Mouse (Mus musculus) lung, embryonic 15.5 days (tissue): Measurements from ENCODE around the gene Kpna4. TPM values are rescaled to one million over a fixed set of nuclear protein-coding genes. Genes with fewer than 3 reads are reported as not detected.
A peak's percentile ranks its signal among the peaks of the same experiment; 100 is the strongest.
"Not testable (repeated sequence)": the region's sequence is repeated elsewhere in the genome, so short reads cannot be mapped to it uniquely, and the experiment has no call there.

Source experiments
- ATAC-seq: fragments of 200-750 bp; cut with Nextera tagmentation; 2 replicates; pipeline ENCODE4 v1.8.0; 2017; ENCODE audit warnings: moderate number of reproducible peaks, borderline replicate concordance; ENCODE audit not compliant: low FRiP score, low TSS enrichment; ENCODE audit errors: extremely low read depth
- H3K27ac ChIP-seq: fragments of 300-500 bp; sonication (generic); 2 replicates; pipeline ENCODE4 v1.5.1; 2015; ENCODE audit warnings: moderate library complexity, mild to moderate bottlenecking, inconsistent platforms
- H3K27me3 ChIP-seq: fragments of 300-500 bp; sonication (generic); 2 replicates; pipeline ENCODE4 v1.6.1; 2015; ENCODE audit warnings: inconsistent platforms
- H3K36me3 ChIP-seq: fragments of 300-500 bp; sonication (generic); 2 replicates; pipeline ENCODE4 v1.6.1; 2015; ENCODE audit warnings: inconsistent platforms
- H3K4me1 ChIP-seq: fragments of 300-500 bp; sonication (generic); 2 replicates; pipeline ENCODE4 v1.6.1; 2015; ENCODE audit warnings: inconsistent platforms
- H3K4me2 ChIP-seq: fragments of 300-500 bp; sonication (generic); 2 replicates; pipeline ENCODE4 v1.6.1; 2015; ENCODE audit warnings: inconsistent platforms, mild to moderate bottlenecking, moderate library complexity
- H3K4me3 ChIP-seq: fragments of 300-500 bp; sonication (generic); 2 replicates; pipeline ENCODE4 v1.5.1; 2015; ENCODE audit warnings: mild to moderate bottlenecking, inconsistent platforms
- H3K9ac ChIP-seq: fragments of 300-500 bp; sonication (generic); 2 replicates; pipeline ENCODE4 v1.6.1; 2015; ENCODE audit warnings: inconsistent platforms
- H3K9me3 ChIP-seq: fragments of 300-500 bp; sonication (generic); 2 replicates; pipeline ENCODE4 v1.6.1; 2016; ENCODE audit warnings: inconsistent platforms
- WGBS: fragments of 180-500 bp; shearing (Covaris S2); methylation state at CpG from one replicate; pipeline ENCODE4 v1.1.7; 2015; 5-methylcytosine and 5-hydroxymethylcytosine counted together
- polyA plus RNA-seq: library from polyadenylated mRNA; unstranded; fragments of >200 nt; fragmentation: Nextera tagmentation; extraction: Ambion mirVana; gene quantifications from 2 replicates; pipeline ENCODE4 v1.2.1, GENCODE M21; 2015

Kpna4 gene
- polyA plus RNA-seq, 1 experiment from 2014 or later: 35.1 TPM

GRCm38 (mm10) chr3:69044645-69045399 is 82.1 kb downstream of the Kpna4 start, which contains the start of gene Trim59:
Gene Trim59 (minus strand): TSS chr3:69044755.
- Histone ChIP-seq H3K4me3 (peak within 1 kb of the TSS; percentile 95), H3K9ac (peak within 1 kb of the TSS; percentile 95), H3K27ac (peak within 1 kb of the TSS; percentile 97), H3K27me3 (no peaks in the 10 kb centered on the region), H3K36me3 (peaks cover 11% of the 10 kb centered on the region), H3K4me2 (peak within 1 kb of the TSS; percentile 89), H3K9me3 (no peaks in the 10 kb centered on the region), H3K4me1 (peaks cover 21% of the 10 kb centered on the region; the same call in 1 of the 2 replicates)
- WGBS: 1% methylated on average over 53 of the region's 80 CpGs
- peak; percentile 96 for ATAC-seq

- 0% methylated on average over 41 of the region's 42 CpGs for WGBS
- Histone ChIP-seq H3K9me3 (no peaks in the 10 kb centered on the region), H3K27me3 (no peaks in the 10 kb centered on the region), H3K36me3 (peaks cover 17% of the 10 kb centered on the region), H3K4me2 (peak overlapping the region; percentile 56), H3K27ac (peak overlapping the region; percentile 96), H3K9ac (peak overlapping the region; percentile 95), H3K4me3 (peak overlapping the region; percentile 95), H3K4me1 (peaks cover 21% of the 10 kb centered on the region; the same call in 1 of the 2 replicates)
- peak; percentile 50 for ATAC-seq
These were observed 82.7 kb downstream of the Kpna4 start for GRCm38 (mm10) chr3:69044167-69044591.

- Histone ChIP-seq H3K9me3 (no peaks in the 10 kb centered on the region), H3K27me3 (no peaks in the 10 kb centered on the region), H3K4me2 (peak overlapping the region; percentile 46), H3K36me3 (peaks cover 26% of the 10 kb centered on the region), H3K4me3 (peak overlapping the region; percentile 21), H3K27ac (no peak overlapping the region), H3K4me1 (peaks cover 20% of the 10 kb centered on the region; the same call in 1 of the 2 replicates), H3K9ac (no peak overlapping the region)
- WGBS: 69% methylated on average over 5 of the region's 5 CpGs
- no peak for ATAC-seq
These were observed 85.6 kb downstream of the Kpna4 start for GRCm38 (mm10) chr3:69041298-69041697.

GRCm38 (mm10) chr3:69040105-69040504 is 86.8 kb downstream of the Kpna4 start:
- peaks cover 35% of the 10 kb centered on the region for H3K36me3 ChIP-seq
- no peak overlapping the region for H3K27ac ChIP-seq
- H3K4me1 ChIP-seq: peaks cover 11% of the 10 kb centered on the region; the same call in 1 of the 2 replicates
- no peak for ATAC-seq
- no peak overlapping the region for H3K4me3 ChIP-seq
- no peak overlapping the region for H3K4me2 ChIP-seq
- 94% methylated on average over 2 of the region's 2 CpGs for WGBS
- no peak overlapping the region for H3K9ac ChIP-seq
- no peaks in the 10 kb centered on the region for H3K9me3 ChIP-seq
- no peaks in the 10 kb centered on the region for H3K27me3 ChIP-seq

GRCm38 (mm10) chr3:69026133-69026783 is 100.7 kb downstream of the Kpna4 start:
- Histone ChIP-seq H3K4me1 (no peaks in the 10 kb centered on the region), H3K9me3 (no peaks in the 10 kb centered on the region), H3K4me3 (no peak overlapping the region), H3K9ac (no peak overlapping the region), H3K4me2 (no peak overlapping the region), H3K36me3 (peaks cover 70% of the 10 kb centered on the region), H3K27ac (no peak overlapping the region), H3K27me3 (no peaks in the 10 kb centered on the region)
- 87% methylated on average over 1 of the region's 1 CpGs for WGBS
- no peak for ATAC-seq

- H3K4me3 ChIP-seq: no peak overlapping the region
- no peak overlapping the region for H3K9ac ChIP-seq
- no peak for ATAC-seq
- H3K4me1 ChIP-seq: no peaks in the 10 kb centered on the region
- no peaks in the 10 kb centered on the region for H3K27me3 ChIP-seq
- no peak overlapping the region for H3K27ac ChIP-seq
- H3K4me2 ChIP-seq: no peak overlapping the region
- no peaks in the 10 kb centered on the region for H3K9me3 ChIP-seq
- peaks cover 64% of the 10 kb centered on the region for H3K36me3 ChIP-seq
These were observed 106.1 kb downstream of the Kpna4 start for GRCm38 (mm10) chr3:69020764-69021163.

- Histone ChIP-seq H3K27me3 (no peaks in the 10 kb centered on the region), H3K36me3 (peaks cover 60% of the 10 kb centered on the region), H3K4me2 (no peak overlapping the region), H3K4me3 (no peak overlapping the region), H3K27ac (no peak overlapping the region), H3K9me3 (no peaks in the 10 kb centered on the region), H3K4me1 (no peaks in the 10 kb centered on the region), H3K9ac (no peak overlapping the region)
- 95% methylated on average over 2 of the region's 2 CpGs for WGBS
- ATAC-seq: no peak
These were observed 106.6 kb downstream of the Kpna4 start for GRCm38 (mm10) chr3:69020285-69020684.

- peaks cover 52% of the 10 kb centered on the region for H3K36me3 ChIP-seq
- H3K9me3 ChIP-seq, H3K9ac ChIP-seq, ATAC-seq, H3K4me1 ChIP-seq, H3K4me3 ChIP-seq, H3K4me2 ChIP-seq, H3K27ac ChIP-seq, H3K27me3 ChIP-seq: not testable (repeated sequence)
- 97% methylated on average over 2 of the region's 2 CpGs for WGBS
These were observed 108.3 kb downstream of the Kpna4 start for GRCm38 (mm10) chr3:69018635-69019034.

GRCm38 (mm10) chr3:69017181-69017580 is 109.7 kb downstream of the Kpna4 start:
- no peak overlapping the region for H3K27ac ChIP-seq
- H3K27me3 ChIP-seq: no peaks in the 10 kb centered on the region
- no peak overlapping the region for H3K9ac ChIP-seq
- H3K4me2 ChIP-seq: no peak overlapping the region
- H3K9me3 ChIP-seq: no peaks in the 10 kb centered on the region
- 87% methylated on average over 3 of the region's 3 CpGs for WGBS
- H3K4me1 ChIP-seq: no peaks in the 10 kb centered on the region
- no peak overlapping the region for H3K4me3 ChIP-seq
- peaks cover 56% of the 10 kb centered on the region for H3K36me3 ChIP-seq
- no peak for ATAC-seq

Other genes with a start within 250 kb of the Kpna4 start
- gene Ift80, start 122.5 kb downstream of the Kpna4 start, polyA plus RNA-seq: 15.5 and 18.9 TPM in 2 replicates
- gene Smc4, start 122.4 kb downstream of the Kpna4 start, polyA plus RNA-seq: 213 and 230 TPM in 2 replicates
- 125 and 128 TPM in 2 replicates for gene Trim59, start 82.4 kb downstream of the Kpna4 start, polyA plus RNA-seq
- 1.1 TPM in 2 replicates for gene Arl14, start 95.3 kb upstream of the Kpna4 start, polyA plus RNA-seq
- gene Ppm1l, start 189.7 kb upstream of the Kpna4 start, polyA plus RNA-seq: 5.9 and 6.9 TPM in 2 replicates